8 mouse cellular contexts compared by ENCODE assay signal in the genomic region with DNA sequence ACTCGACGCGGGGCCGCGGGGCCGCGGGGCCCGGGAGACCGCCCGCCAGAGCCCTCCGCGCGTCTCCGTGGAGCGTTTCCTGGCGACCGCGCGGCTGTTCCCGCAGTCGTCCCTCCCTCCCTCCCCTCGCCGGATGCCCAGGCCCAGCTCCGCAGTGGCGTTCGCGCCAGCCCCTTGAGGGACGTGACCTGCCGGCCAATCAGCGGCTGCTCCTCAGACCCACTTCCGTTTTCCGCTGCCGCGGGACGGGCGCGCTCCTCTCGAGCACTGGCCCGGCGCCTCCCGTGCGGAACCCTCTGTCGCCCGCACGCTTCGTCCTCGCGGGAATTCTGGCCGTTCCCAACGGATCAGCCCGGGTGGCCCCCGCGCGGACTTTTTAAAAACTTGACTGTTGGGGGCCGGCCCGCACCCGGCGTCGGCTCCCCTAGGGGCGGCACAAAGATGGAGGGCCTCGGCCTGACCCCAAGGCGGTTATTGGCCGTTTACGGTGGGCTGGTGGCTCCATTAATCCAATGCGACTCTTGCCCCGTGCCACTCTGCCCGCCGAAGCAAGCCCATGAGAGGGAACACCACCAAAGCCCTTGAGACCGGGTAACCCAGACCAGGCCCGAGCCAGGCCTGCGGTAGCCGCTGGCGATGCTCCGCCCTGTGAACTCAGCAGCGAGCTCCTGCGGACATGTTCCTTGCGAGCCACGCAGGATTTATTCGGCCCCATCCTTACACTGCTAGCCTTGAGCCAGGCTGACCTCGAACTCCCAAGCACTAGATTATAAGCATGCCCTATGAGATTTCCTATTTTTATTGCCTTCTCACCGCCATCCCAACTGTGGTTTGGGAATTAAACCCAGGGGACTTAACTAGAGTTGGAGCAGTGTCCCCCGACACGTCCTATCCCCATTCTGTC. TPM values are rescaled to one million over a fixed set of nuclear protein-coding genes. Genes with fewer than 3 reads are reported as not detected.
DNase-seq lines count a peak whose midpoint lies in the region; ATAC-seq lines count a peak whose summit lies in the region.

No protein-coding gene starts in this region.

- H3K4me2 ChIP-seq in intestine, embryonic 14.5 days (ENCODE audit: low read length): peak overlapping the region; percentile 81

- intact Hi-C loops in gastrocnemius, postnatal 14 days (cut with DNase I; ENCODE audit: low total_unique reads): no loop called here
- intact Hi-C loops in left cerebral cortex, postnatal 10 days (cut with DNase I): no loop called here

- peak; percentile 97 for ATAC-seq in intestine, embryonic 14.5 days (replicated peaks; ENCODE audit: low FRiP score, low TSS enrichment, low read depth)
- ATAC-seq in megakaryocyte progenitor cell, adult 5-6 weeks (replicated peaks; ENCODE audit: poor library complexity): peak; percentile 77

- no peaks in the 10 kb centered on the region for H3K27me3 ChIP-seq in intestine, embryonic 14.5 days (replicated peaks; ENCODE audit: control insufficient read depth, insufficient read depth, low read length)

- peak overlapping the region; percentile 99 for H3K9ac ChIP-seq in intestine, embryonic 14.5 days (ENCODE audit: low read length)

- H3K9me3 ChIP-seq in intestine, embryonic 14.5 days (ENCODE audit: control insufficient read depth, low read length): no peaks in the 10 kb centered on the region

- H3K4me1 ChIP-seq in intestine, embryonic 14.5 days (replicated peaks; ENCODE audit: control insufficient read depth, insufficient read depth, low read length): peaks cover 28% of the 10 kb centered on the region

- peak overlapping the region; percentile 99 for H3K27ac ChIP-seq in intestine, embryonic 14.5 days (ENCODE audit: low read depth)

- DNase-seq in adrenal gland, adult 18-20 months (ENCODE audit: low spot score in 2 of 2): peak; percentile 89
- peak; percentile 95 for DNase-seq in embryo, embryonic 10.5 days (ENCODE audit: low spot score)
- peak; percentile 98 for DNase-seq in gastrocnemius, postnatal 14 days
- DNase-seq in intestine, embryonic 14.5 days (ENCODE audit: low spot score): peak; percentile 96
- DNase-seq in left cerebral cortex, postnatal 10 days (ENCODE audit: extremely low spot score in 1 of 2, low spot score in 2 of 2): peak; percentile 94 to 99
- DNase-seq in right cerebral cortex, postnatal 10 days (ENCODE audit: low spot score in 2 of 2): peak; percentile 98
- DNase-seq in urinary bladder, postnatal 14 days (ENCODE audit: low spot score): peak; percentile 97

- peak overlapping the region; percentile 100 for H3K4me3 ChIP-seq in intestine, embryonic 14.5 days (ENCODE audit: low read depth, low read length)

- under 1% methylated on average over 82 of the region's 83 CpGs for WGBS in intestine, embryonic 14.5 days

- peaks cover 15% of the 10 kb centered on the region for H3K36me3 ChIP-seq in intestine, embryonic 14.5 days (ENCODE audit: control insufficient read depth, insufficient read depth, low read length)

RNA-seq across cellular contexts. Expression of gene Hnrnpa0, which starts 0.7 kb away (rescaled TPM):
- 100 to 1,000 TPM in 1 of 2 experiments, 10 to 100 TPM in 1; 95.7 to 111 TPM for total RNA-seq in adrenal gland, adult 18-20 months (2021)
- total RNA-seq in gastrocnemius, postnatal 14 days (2021): 10 to 100 TPM; 57.3 to 65.1 TPM
- 42.5 and 42.8 TPM in 2 replicates for polyA plus RNA-seq in intestine, embryonic 14.5 days (2014; fragmentation: Nextera tagmentation; extraction: Ambion mirVana)
- 100 to 1,000 TPM; 146 to 151 TPM for total RNA-seq in left cerebral cortex, postnatal 10 days (2021)
- total RNA-seq in megakaryocyte progenitor cell, adult 5-6 weeks (2015): 151 and 162 TPM in 2 replicates
- 82.5 and 95.8 TPM in 2 replicates for total RNA-seq in megakaryocyte progenitor cell, adult 5-6 weeks (2017)

RNA-seq across cellular contexts. Expression of gene Klhl3, which starts 15.6 kb away (rescaled TPM):
- under 1 TPM; 0.61 to 0.86 TPM for total RNA-seq in adrenal gland, adult 18-20 months (2021)
- 1 to 10 TPM; 1.0 to 1.2 TPM for total RNA-seq in gastrocnemius, postnatal 14 days (2021)
- polyA plus RNA-seq in intestine, embryonic 14.5 days (2014; fragmentation: Nextera tagmentation; extraction: Ambion mirVana): 3.0 and 3.3 TPM in 2 replicates
- total RNA-seq in left cerebral cortex, postnatal 10 days (2021): 10 to 100 TPM; 24.2 to 24.3 TPM
- 3.4 and 5.1 TPM in 2 replicates for total RNA-seq in megakaryocyte progenitor cell, adult 5-6 weeks (2015)
- total RNA-seq in megakaryocyte progenitor cell, adult 5-6 weeks (2017): 4.0 and 4.6 TPM in 2 replicates

RNA-seq across cellular contexts. Expression of gene Idnk, which starts 28.4 kb away (rescaled TPM):
- total RNA-seq in adrenal gland, adult 18-20 months (2021): 10 to 100 TPM; 59.7 to 65.5 TPM
- 10 to 100 TPM in 1 of 2 experiments, 1 to 10 TPM in 1; 9.0 to 10.2 TPM for total RNA-seq in gastrocnemius, postnatal 14 days (2021)
- polyA plus RNA-seq in intestine, embryonic 14.5 days (2014; fragmentation: Nextera tagmentation; extraction: Ambion mirVana): 35.7 and 39.0 TPM in 2 replicates
- total RNA-seq in left cerebral cortex, postnatal 10 days (2021): 10 to 100 TPM; 22.3 to 25.1 TPM
- total RNA-seq in megakaryocyte progenitor cell, adult 5-6 weeks (2015): 46.2 and 52.9 TPM in 2 replicates
- total RNA-seq in megakaryocyte progenitor cell, adult 5-6 weeks (2017): 36.8 and 44.9 TPM in 2 replicates

Comparison
In these comparisons a context has a peak if more than half of its experiments do, and no peak if none do; other contexts are left out.
1. Peak in every context shown above with its lines: DNase-seq, ATAC-seq, H3K4me3 ChIP-seq and H3K27ac ChIP-seq.
2. RNA of gene Klhl3, which starts 15.6 kb away (total RNA-seq): 24.2 to 24.3 TPM in left cerebral cortex, postnatal 10 days; 3.4 to 5.1 TPM in megakaryocyte progenitor cell, adult 5-6 weeks, 1.0 to 1.2 TPM in gastrocnemius, postnatal 14 days and 0.61 to 0.86 TPM in adrenal gland, adult 18-20 months; every median in the first group is over 4 times any median in the second.